Mouse (Mus musculus): Measurements from ENCODE around the gene Panx1. TPM values are rescaled to one million over a fixed set of nuclear protein-coding genes. Genes with fewer than 3 reads are reported as not detected.

The Panx1 gene
- polyA plus RNA-seq, 1 experiment from 2014 or later = 4.0 TPM

DNA sequence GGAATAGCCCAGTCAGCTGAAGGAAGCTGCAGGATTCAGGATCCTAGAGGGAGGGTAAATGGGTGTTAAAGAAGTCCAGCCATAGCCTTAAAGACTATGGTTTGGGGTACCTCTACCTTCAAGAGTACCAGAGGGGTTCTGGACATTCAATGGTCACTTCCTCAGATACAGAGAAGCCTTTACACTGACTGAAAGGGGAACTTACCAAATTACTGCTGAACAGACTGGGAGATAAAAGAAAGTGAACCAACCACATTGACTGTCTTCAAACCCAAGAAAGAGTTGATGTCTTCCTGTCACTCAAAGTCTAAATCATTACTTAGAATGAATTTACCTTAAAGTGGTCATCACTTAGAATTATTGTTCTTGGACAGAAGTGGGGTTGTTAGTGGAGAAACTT, 62.6 kb downstream of the Panx1 start:
- Histone ChIP-seq H3K4me1 (ENCODE audit: insufficient read depth) (no peaks in the 10 kb centered on the region), H3K27me3 (ENCODE audit: insufficient read depth, low read length) (no peaks in the 10 kb centered on the region), H3K4me2 (ENCODE audit: low read depth, low read length) (no peak overlapping the region), H3K4me3 (ENCODE audit: low read depth, low read length) (no peak overlapping the region), H3K36me3 (replicated peaks; ENCODE audit: insufficient read depth, low read length) (no peaks in the 10 kb centered on the region), H3K9me3 (ENCODE audit: low read length) (no peaks in the 10 kb centered on the region), H3K9ac (replicated peaks) (no peak overlapping the region), H3K27ac (ENCODE audit: low read depth) (no peak overlapping the region)
- TF ChIP-seq EP300 (IDR thresholded peaks at IDR 0.05; ENCODE audit: low read depth) (no peak), CTCF (IDR thresholded peaks at IDR 0.05; ENCODE audit: low read depth) (no peak)
- no peak for DNase-seq
- ATAC-seq = no peak

DNA sequence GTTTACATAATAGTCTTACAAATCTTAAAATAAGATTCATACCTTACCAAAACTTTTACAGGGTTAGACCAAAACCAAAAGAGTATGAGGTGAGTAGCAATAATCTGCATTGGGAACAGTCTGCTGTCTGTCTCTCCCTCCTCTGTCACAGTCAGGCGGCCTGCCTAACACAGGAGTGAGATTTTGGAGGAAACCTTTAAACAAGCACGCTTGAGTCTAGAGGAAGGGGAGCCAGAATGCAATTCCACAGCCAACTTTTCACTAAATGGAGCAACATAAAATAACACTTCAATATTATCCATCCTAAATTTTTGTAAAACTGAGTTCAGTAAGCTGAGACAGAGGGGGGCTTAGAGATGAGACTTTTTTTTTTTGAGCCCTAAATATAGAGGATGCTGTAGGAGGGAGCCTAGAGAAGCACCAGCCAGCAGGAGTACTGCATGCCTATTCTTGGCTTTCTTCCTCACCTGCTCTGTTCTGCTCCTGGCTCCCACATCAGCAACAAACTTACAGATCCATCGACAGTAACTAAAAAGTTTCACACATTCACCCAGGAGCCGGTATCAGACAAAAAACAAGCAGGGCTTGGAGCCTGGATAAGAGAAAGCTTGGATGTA, 63.6 kb downstream of the Panx1 start:
- DNase-seq (no peak), ATAC-seq (no peak)
- no peak overlapping the region for H3K9ac ChIP-seq (replicated peaks)
- no peaks in the 10 kb centered on the region for H3K27me3 ChIP-seq (ENCODE audit: insufficient read depth, low read length)
- WGBS (ENCODE audit: insufficient replicate concordance) = 74% methylated on average over 4 of the region's 4 CpGs
- H3K36me3 ChIP-seq (replicated peaks; ENCODE audit: insufficient read depth, low read length) = no peaks in the 10 kb centered on the region
- TF ChIP-seq EP300 (IDR thresholded peaks at IDR 0.05; ENCODE audit: low read depth) (no peak), CTCF (IDR thresholded peaks at IDR 0.05; ENCODE audit: low read depth) (no peak)
- H3K9me3 ChIP-seq (ENCODE audit: low read length) = no peaks in the 10 kb centered on the region
- no peak overlapping the region for H3K4me3 ChIP-seq (ENCODE audit: low read depth, low read length)
- no peak overlapping the region for H3K4me2 ChIP-seq (ENCODE audit: low read depth, low read length)
- H3K4me1 ChIP-seq (ENCODE audit: insufficient read depth) = no peaks in the 10 kb centered on the region
- H3K27ac ChIP-seq (ENCODE audit: low read depth) = no peak overlapping the region

DNA sequence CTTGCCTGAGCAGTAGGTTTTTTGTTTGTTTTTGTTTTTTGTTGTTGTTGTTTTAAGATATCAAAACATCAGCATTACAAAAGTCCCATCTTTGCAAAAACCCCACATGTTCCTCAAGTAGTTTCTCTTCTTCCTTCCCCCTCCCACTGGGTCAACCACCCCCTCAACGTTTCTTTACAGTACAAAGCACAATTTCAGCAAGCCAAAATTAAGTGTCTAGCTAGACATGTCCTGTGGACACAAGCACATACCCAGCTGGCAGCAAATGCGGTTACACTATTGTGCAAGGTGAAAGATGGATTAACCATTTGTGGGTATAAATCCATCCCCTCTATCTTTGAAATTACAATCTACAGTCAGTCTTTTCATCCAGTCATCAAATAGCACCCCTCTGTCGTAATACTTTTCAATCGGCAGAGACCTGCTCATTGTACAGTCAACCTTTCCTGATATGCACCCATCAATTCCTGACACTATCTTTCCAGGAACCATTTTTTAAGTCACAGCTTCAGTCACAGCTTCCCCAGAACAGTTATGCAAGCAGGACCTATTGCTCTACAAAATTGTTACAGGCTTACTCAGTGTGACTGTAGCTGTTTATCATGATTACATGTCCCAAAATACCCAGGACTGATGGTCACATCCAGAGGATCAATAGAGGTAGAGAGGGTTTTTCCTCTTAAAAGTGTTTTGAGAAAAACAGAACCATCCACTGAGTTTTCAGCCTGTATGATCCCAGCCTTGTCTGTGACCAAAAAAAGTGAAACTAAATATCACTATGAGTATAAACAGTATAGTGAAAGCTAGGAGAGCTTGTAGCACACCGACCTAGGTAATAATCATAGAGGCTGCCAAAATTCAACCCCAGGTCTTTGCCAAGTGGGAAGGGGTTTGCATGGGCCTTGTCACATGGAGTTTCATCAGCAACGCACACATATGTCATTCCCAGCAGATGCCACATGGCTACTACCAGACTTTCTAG, 70.7 kb downstream of the Panx1 start:
- WGBS (ENCODE audit: insufficient replicate concordance) = 60% methylated on average over 6 of the region's 6 CpGs
- no peak overlapping the region for H3K27ac ChIP-seq (ENCODE audit: low read depth)
- no peaks in the 10 kb centered on the region for H3K9me3 ChIP-seq (ENCODE audit: low read length)
- no peak for TF ChIP-seq CTCF (IDR thresholded peaks at IDR 0.05; ENCODE audit: low read depth)
- TF ChIP-seq EP300 (IDR thresholded peaks at IDR 0.05; ENCODE audit: low read depth) = no peak
- no peaks in the 10 kb centered on the region; the same call in 1 of the 2 replicates for H3K4me1 ChIP-seq (ENCODE audit: insufficient read depth)
- ATAC-seq = no peak
- H3K36me3 ChIP-seq (replicated peaks; ENCODE audit: insufficient read depth, low read length) = no peaks in the 10 kb centered on the region
- H3K4me3 ChIP-seq (ENCODE audit: low read depth, low read length) = no peak overlapping the region
- DNase-seq = no peak
- no peak overlapping the region for H3K9ac ChIP-seq (replicated peaks)
- 0 out of 2 replicates have a peak overlapping the region, but pooled peaks have one; percentile 7 for H3K4me2 ChIP-seq (ENCODE audit: low read depth, low read length)
- no peaks in the 10 kb centered on the region for H3K27me3 ChIP-seq (ENCODE audit: insufficient read depth, low read length)

GRCm38 (mm10) chr9:14973762-14974161, 71.5 kb downstream of the Panx1 start:
- 51% methylated on average over 7 of the region's 7 CpGs for WGBS (ENCODE audit: insufficient replicate concordance)
- Histone ChIP-seq H3K27me3 (ENCODE audit: insufficient read depth, low read length) (no peaks in the 10 kb centered on the region), H3K27ac (ENCODE audit: low read depth) (no peak overlapping the region), H3K4me3 (ENCODE audit: low read depth, low read length) (no peak overlapping the region), H3K36me3 (replicated peaks; ENCODE audit: insufficient read depth, low read length) (no peaks in the 10 kb centered on the region), H3K4me2 (ENCODE audit: low read depth, low read length) (peak overlapping the region; percentile 7), H3K4me1 (ENCODE audit: insufficient read depth) (no peaks in the 10 kb centered on the region; the same call in 1 of the 2 replicates), H3K9ac (replicated peaks) (no peak overlapping the region), H3K9me3 (ENCODE audit: low read length) (no peaks in the 10 kb centered on the region)
- TF ChIP-seq EP300 (IDR thresholded peaks at IDR 0.05; ENCODE audit: low read depth) = peak; percentile 91
- TF ChIP-seq CTCF (IDR thresholded peaks at IDR 0.05; ENCODE audit: low read depth) = no peak
- DNase-seq (no peak), ATAC-seq (no peak)

DNA sequence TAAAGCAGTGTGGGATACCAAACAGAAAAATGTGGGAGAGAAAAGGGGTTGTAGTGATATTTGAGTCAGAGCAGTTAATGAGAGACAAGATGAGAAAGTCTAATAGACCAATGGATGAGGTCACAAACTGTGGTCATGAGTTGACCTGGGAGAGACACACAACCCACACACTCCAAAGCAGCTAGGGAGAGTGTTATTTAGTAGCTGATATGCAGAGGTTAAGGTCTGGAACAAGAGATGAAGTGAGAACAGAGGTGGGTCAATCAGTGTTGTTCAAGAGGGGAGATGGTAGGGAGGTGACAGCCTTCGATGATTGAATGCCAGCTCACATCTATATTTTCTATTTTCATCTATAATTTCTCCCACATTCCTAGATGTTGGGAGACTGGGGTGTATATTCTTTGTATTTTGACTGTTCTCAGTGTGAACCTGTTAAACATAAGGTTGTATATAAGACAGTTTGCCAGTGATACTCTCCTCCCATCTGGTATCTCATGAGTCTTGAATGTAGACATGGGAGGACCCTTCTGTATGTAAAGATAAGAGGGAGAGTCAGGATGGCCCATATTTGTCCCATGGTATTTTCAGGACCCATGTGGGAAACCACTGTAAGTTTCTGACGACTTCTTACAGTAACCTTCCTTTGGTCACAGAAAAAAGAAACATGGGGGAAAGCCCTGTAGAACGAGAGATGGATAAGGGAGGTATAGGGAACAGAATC, 74.3 kb downstream of the Panx1 start:
- TF ChIP-seq CTCF (IDR thresholded peaks at IDR 0.05; ENCODE audit: low read depth) = no peak
- TF ChIP-seq EP300 (IDR thresholded peaks at IDR 0.05; ENCODE audit: low read depth) = peak; percentile 54; the same call in 1 of the 2 replicates
- 57% methylated on average over 3 of the region's 3 CpGs for WGBS (ENCODE audit: insufficient replicate concordance)
- ATAC-seq (peak; percentile 71; the same call in 1 of the 2 replicates), DNase-seq (no peak)
- no peak overlapping the region for H3K4me3 ChIP-seq (ENCODE audit: low read depth, low read length)
- no peaks in the 10 kb centered on the region for H3K27me3 ChIP-seq (ENCODE audit: insufficient read depth, low read length)
- no peak overlapping the region for H3K27ac ChIP-seq (ENCODE audit: low read depth)
- 0 out of 2 replicates have a peak overlapping the region, but pooled peaks have one; percentile 9 for H3K4me2 ChIP-seq (ENCODE audit: low read depth, low read length)
- no peaks in the 10 kb centered on the region for H3K36me3 ChIP-seq (replicated peaks; ENCODE audit: insufficient read depth, low read length)
- no peak overlapping the region for H3K9ac ChIP-seq (replicated peaks)
- no peaks in the 10 kb centered on the region; the same call in 1 of the 2 replicates for H3K4me1 ChIP-seq (ENCODE audit: insufficient read depth)
- H3K9me3 ChIP-seq (ENCODE audit: low read length) = no peaks in the 10 kb centered on the region

DNA sequence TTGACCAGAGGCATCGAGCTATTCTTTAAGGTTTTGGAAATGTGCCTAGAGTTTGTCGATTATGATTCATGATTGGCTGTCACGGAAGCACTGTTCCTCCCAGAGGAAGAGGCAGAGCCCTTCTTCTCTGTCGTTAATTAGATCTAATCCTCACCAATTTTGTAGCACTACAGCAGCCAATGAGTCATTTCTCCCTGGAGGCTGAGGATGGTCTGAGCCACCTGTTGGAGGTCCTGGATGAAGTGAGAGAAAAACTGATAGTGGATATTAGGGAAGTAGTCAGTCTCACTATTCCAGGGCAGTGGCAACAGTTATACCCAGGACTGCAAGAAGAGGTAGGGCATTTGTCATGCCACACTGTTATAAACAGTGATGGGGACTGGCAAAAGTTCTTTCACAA, 75.1 kb downstream of the Panx1 start:
- 58% methylated on average over 4 of the region's 4 CpGs for WGBS (ENCODE audit: insufficient replicate concordance)
- Histone ChIP-seq H3K27me3 (ENCODE audit: insufficient read depth, low read length) (no peaks in the 10 kb centered on the region), H3K27ac (ENCODE audit: low read depth) (no peak overlapping the region), H3K9me3 (ENCODE audit: low read length) (no peaks in the 10 kb centered on the region), H3K4me3 (ENCODE audit: low read depth, low read length) (no peak overlapping the region), H3K9ac (replicated peaks) (no peak overlapping the region), H3K36me3 (replicated peaks; ENCODE audit: insufficient read depth, low read length) (no peaks in the 10 kb centered on the region), H3K4me1 (ENCODE audit: insufficient read depth) (no peaks in the 10 kb centered on the region; the same call in 1 of the 2 replicates), H3K4me2 (ENCODE audit: low read depth, low read length) (no peak overlapping the region)
- no peak for TF ChIP-seq EP300 (IDR thresholded peaks at IDR 0.05; ENCODE audit: low read depth)
- TF ChIP-seq CTCF (IDR thresholded peaks at IDR 0.05; ENCODE audit: low read depth) = no peak
- ATAC-seq (no peak), DNase-seq (no peak)

All from liver, postnatal 0 days (tissue).